Mouse (Mus musculus): ENCODE measurements at regions not wholly inside any gene's neighbourhood (a gene's known extent, or its start where the extent isn't known, plus 50 kb on each side); places are given as distances from the start of the nearest gene placed in this dataset.
A peak's percentile ranks its signal among the peaks of the same experiment; 100 is the strongest.

DNA sequence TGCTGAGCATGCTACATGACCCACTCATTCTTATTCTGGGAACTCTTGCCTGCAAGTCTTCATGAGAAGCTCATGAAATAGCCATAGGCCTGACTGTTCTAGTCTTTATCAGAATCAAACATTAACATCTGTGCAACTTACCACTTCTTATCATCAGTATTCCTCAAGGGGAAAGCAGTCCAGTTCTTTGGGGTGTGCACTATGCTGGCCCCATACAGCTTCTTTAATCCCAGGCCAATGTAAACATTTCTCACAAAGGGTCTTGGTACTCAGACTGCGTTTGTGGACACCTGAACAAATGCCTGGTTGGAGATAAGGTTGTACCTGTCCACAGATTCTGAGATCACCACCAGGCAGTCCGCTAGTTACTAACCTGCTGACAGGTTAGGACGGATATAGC lies 51.3 kb downstream of the 3110018I06Rik start:
- no peak for DNase-seq (ENCODE audit: low read depth, low spot score)

DNA sequence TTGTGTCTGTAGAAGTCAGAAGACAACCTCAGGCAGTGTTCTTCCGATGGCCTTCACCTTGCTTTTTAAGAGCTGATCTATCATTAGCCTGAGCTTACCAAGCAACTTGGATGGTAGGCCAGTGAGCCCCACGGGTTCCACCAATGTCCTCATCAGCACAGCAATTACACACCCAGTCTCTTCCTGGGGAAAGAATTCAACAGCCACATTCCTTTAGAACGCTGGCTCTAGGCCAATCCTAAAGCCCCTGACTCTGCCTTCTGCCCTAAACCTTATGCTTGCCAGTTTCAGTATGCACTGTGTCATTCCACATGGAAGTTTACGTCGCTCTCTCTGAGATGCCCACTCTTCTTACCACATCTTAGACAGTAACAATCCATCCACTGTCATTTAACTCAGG lies 52.8 kb downstream of the 3110018I06Rik start:
- DNase-seq (ENCODE audit: low read depth, low spot score): no peak

DNA sequence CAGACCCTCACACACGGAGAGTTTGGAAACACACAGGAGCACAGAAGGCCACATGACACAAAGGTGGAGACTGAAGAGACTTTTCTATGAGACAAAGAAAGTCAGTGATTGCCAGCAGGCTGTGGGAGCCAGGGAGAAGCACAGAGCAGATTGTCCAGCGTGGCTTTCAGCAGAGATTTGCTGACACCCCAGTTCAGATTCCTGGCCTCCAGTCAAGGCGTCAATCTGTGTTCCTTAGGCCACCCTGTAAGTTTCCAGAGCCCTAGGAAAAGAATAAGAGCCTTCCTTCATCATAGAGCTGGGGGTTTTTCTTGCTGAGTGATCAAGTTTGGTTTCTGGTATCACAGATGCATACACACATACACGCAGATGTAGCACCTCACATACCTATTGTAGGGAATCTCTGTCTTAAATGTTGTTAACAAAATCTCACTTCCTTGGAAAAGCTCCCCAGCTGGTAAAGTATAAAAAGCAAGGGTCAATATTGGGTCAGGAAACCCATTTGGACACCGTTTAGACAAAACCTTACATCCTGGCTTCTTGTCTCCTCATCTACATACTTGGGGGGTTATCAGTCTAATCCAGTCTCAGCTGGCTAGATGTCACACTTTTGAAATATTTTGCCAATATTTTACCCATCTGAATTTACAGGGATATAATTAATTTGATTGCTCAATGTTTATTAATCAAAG lies 58.9 kb downstream of the 3110018I06Rik start:
- DNase-seq (ENCODE audit: low read depth, low spot score): no peak

DNA sequence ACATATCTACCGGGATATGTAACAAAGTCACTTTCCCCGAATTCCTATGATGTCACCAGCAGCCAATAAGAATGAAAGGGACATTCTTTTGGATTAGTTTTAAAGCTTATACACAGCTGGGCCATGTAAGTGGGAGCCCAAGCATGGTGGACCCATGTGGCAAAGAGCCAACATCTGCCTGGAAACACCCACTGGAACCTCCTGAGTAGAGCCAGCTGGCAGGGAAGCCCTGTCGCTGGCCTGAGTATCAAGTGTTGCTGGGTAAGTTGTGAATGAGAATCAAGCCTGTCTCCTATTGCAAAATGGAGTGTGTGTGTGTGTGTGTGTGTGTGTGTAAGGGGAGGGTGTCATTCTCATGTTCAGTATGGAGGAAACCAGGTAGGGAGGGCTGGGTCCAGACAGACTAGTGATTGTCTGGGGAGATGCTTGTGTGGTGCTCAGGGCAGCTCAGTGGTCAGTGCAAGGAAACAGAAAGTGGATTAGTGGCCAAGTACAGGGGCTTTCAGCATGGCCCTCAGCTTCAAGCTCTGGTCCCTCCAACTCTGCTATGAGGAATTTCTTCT lies 59.5 kb downstream of the 3110018I06Rik start:
- no peak for DNase-seq (ENCODE audit: low read depth, low spot score)

DNA sequence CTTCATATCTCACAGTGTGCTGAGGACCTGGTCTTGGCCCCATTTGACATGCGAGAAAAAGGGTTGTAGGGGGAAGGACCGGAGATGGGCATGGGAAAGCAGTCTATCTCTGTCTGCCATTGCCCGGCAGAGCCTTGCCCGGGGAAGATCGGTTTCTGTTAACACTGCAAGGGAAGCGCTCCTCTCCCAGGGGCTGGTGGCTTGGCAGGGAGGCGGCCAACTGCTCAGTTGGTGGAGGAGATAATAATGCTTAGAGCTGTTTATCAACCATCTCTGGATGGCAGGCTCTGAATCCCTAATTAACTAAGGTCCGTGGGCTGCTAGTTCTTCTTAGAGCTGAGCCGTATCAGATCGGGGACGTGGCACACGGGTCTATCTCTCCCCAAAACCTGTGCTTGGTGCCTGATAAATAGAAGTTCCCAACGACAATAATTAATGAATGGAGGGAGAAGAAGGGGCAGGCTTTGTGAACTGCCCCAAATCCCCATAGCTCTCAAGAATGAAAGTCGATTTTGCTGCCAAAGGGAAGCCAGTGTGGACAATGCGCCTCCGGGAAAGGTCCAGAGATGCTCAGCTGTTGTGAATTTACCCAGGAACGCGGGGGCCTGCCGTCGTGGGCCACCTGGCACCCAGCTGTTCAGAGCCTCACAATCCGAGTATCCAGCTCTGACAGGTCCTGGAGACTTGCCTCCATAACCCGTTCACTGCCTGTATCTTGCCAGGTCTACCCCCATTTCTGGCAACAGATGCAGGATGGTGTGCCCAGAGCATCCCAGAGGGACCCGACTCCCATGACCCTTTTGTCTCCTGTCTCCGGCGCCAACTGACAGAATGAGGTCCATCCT lies 61.2 kb downstream of the 3110018I06Rik start:
- no peak for DNase-seq (ENCODE audit: low read depth, low spot score)

DNA sequence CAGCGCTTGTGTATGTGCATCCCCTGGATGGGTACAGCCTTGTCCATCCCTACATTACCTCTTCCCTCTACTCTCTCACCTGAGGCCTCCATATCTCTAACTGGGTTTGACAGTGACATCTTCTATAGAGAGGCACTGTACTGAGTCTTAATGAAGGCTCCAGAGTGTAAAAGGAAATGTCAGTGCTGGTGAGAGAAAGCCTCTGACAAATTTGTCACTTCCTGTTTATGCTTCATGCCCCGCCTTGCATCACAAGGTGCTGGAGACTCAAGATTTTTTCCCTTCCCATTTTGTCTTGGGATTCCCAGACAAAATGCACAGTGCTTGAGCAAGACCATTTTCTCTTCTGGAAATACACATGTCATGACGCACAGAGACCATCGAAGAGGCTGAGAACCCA lies 70.8 kb downstream of the 3110018I06Rik start:
- DNase-seq (ENCODE audit: low read depth, low spot score): no peak

DNA sequence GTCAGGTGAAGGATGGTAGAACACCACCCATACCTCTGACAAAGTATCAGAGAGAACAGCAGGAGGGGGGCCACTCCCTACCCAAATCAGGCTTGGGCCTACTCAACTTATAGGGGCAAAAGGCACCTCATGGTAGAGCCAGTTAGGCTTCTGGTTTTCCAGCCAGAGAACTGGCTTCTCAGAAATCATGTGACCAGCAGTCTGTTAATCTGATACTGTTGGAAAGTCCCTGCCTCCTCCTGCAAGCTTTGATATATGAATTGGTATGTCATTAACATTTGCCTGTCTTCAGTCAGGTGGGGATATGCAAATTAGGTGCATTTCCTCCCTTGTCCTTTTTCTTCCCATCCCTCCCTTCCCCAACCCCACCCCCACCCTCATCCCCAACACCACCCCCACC lies 71.7 kb downstream of the 3110018I06Rik start:
- DNase-seq (ENCODE audit: low read depth, low spot score): peak; percentile 11

DNA sequence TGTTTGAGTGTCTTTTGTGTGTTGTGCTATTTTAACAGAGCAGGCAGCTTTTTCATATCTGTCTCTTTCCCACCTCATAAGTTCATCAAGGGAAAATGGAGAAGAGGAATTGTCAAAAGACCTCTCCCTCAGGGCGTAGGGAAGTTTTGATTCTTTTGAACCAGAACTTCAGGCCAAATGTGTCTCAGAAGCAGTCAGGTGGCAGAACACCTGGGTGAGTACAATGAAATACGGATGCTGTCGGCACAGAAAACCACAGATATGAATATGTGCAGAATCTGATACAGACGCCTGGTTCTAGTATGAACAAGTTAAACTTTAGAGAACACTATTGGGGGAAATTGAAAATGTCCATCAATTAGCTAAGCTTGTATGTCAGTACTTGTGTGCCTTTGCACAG lies 84.2 kb downstream of the 3110018I06Rik start:
- DNase-seq (ENCODE audit: low read depth, low spot score): no peak

DNA sequence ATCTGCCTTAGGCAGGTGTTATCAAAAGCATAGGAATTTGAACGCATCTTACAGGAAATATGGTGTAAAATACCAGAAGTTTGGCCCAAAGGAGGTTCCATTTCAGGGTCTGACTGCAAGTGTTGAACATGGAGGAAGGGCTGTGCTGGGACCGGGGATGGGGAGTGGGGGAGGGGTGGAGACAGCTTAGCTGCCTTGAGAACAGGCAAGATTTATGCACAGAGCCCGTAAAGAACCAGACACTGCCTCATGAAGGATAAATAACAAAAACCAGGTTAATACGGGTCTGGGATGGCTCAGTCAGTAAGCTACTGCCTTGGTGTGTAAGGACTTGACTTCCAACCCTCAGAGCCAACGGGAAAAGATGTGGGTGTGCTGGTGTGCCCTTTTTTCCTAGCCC lies 91.1 kb downstream of the 3110018I06Rik start:
- DNase-seq (ENCODE audit: low read depth, low spot score): no peak

DNA sequence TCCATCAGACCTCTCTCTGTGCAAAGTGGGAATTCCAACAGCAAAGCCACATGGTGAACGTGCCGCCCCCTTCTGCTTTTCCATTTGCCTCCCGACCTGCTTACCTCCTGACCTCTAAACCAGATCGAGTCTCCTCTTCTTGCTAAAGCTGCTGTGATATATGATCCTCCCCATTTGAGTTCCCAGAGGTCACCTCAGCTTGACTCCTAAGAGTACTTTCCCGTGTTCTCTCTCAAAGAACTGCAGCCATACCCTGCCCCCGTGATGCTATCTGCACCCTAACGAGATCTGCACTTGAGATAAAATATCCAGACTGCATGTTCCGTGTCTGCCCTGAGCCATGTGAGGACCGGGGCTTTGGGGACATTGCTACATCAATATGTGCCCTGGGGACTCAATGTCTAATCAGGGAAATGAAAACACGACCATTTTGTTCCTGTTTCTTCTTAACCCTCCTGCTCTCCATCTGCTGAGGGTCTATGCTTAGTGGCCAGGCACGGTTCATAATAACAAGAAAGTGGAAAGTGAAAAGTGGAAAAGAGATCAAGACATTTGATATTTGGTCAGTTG lies 94.8 kb downstream of the 3110018I06Rik start:
- DNase-seq (ENCODE audit: low read depth, low spot score): no peak

DNA sequence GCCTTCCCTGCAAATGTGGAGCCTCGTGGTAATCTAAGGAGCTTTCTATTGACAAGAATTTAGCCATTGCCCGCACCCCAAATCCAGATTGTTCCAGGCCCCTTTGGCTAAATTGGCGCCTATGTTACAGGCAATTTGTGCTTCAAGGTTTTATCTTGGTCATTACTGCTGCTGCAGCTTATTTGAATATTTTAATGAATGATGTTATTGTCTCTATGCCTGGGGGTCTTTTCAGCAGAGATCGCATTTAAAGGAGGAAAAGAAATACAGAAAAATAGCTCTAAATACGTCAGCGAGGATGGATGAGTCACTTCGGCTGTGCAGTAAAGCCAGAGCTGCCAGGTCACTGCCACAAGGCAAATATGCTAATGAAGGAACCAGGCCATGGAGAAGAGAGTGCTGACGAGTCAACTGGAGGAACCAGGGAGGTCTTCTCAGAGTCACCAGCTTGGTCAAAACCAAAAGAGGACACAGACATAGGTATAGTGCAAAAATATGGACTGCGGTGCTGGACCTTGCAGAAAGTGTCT lies 97.3 kb downstream of the 3110018I06Rik start:
- no peak for DNase-seq (ENCODE audit: low read depth, low spot score)

DNA sequence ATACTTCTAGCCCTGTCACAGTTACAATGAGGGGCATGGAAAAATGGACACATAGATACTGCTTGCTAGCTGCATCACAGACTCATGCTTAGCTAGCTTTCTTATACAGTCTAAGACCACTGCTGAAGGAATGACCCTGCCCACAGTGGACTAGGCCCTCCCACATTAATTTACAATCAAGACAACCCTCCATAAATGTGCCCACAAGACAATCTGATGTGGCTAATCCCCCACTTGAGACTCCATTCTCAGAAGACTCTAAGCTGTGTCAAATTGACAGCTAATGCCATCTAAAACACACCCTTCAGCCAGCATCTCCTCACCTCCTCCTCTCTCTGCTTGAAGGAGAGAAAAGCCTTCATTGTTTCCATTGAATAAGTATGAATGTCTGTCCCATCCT lies 107.8 kb downstream of the 3110018I06Rik start:
- DNase-seq (ENCODE audit: low read depth, low spot score): no peak

DNA sequence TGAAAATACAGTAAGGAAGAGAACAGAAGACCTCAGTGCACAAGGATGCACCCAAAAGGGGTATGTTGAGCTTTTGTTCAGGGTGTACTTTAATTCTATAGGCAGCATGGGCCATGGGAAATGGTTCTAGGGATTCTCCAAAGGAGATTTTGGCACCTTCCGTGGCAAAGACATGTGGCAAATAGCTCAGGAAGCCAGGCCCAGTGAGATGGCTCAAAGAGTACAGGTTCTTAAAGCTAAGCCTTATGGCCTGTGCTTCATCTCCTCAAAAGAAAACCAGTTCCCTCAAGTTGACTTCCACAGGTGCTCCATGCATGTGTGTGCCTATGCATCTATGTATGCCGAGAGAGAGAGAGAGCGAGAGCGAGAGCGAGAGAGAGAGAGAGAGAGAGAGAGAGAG lies 112.1 kb downstream of the 3110018I06Rik start:
- DNase-seq (ENCODE audit: low read depth, low spot score): no peak

DNA sequence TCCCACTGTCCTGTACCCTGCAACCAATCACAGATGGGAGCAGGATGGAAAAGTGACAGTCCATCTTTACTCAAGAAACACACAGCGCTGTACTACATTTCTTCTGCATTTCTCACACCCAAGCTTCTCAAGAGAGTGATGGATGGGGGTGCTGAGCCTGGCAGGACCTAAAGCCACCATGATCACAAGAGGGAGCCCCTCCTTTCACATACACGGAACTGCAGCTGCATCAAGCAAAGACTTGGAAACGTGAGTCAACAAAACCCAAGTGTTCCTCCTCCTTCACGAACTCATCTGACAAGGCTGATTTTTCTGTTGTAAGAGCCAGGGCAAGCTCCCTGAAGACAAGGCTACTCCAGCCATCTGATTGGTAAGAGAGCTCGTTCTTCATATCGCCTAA lies 120.5 kb downstream of the 3110018I06Rik start:
- no peak for DNase-seq (ENCODE audit: low read depth, low spot score)

DNA sequence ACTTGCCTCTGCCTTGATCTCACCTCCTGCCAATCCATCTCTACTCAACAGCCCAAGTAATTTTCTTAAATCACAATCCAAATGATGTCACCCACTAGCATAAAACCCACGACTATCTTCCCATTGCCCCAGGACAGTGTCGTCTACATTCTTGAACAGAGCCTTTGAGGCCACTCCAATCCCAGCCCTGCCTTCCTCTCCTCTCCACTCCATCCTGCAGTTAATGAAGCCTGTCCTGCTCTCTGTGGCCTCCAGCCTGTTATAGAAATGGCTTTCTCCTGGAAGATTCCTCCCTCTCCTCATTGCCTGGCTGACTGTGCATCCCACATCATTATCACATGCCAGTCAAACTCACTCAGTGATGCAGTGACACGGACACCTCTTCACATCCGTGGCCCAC lies 121.6 kb downstream of the 3110018I06Rik start:
- no peak for DNase-seq (ENCODE audit: low read depth, low spot score)

DNA sequence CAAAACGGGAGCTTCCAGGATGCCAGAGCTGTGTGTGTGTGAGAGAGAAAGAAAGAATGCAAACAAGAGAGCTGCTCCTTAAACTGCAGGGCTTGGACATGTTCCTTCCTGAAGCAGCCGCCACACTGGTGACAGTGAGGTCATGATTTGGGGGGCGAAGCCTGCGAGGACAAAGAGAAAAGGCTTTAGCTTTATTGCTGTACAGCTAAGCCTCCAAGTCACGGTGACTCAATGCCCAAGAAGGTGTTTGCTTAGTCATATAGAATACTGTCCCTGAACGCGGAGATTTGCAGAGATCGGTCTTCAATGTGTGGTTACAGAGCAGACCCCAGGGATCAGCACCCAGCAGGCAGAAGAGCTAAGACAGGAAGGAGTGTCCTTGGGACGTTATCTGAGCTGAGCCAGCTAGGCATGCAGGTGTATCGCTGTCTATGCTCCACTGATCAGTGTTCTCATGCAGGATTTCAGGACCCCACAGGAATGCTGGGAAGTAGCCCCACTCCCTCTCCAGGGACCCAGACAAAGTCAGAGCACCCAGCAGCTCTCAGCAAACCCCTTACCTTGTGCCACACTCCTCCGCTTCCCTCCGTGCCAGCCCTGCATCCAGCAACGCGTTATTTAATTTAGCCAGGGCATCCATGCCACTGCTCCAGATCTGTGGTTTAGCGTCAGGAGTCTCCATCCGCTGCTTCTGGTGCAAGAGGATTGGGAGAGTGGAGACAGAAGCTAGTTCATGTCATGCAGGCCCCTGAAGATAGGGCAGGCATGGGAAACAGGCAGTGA lies 129.0 kb downstream of the 3110018I06Rik start:
- no peak for DNase-seq (ENCODE audit: low read depth, low spot score)

DNA sequence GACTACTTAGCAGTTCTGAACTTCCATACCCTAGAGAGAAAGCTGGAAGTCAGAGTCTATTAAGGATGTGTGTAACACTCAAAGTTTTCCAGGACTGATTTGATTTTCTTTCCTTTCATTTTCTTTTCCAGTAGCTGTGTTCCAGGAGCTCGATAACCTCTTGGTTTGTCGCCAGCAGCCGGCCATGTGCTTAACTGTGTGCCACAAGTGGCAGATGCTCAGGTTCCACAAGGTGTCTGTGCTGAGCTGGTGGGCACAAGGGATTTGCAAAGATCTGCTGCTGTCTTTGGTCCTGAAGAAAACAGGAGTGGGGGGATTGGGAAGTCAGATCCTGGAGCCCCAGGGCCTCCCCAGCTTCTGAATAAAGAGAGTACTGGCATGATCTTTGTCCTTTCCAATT lies 136.0 kb downstream of the 3110018I06Rik start:
- no peak for DNase-seq (ENCODE audit: low read depth, low spot score)

DNA sequence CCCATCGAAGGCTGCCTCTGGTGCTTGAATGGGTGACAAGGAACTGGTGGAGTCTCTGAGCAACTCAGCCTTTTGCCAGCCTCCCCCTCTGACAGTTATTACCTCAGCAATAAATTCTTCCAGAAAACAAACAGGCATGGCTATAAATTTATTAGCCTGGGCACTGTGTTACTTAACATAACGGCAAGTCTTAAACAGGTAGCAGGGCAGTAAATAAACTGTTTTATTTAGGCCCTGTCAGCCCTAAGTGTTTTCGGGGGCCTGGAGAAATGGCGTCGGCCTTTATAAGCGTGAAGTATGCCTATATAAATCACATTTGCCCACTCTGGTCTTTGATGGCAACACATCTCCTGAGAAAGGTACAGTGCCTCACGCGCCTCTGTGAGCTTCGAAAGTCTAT lies 159.6 kb downstream of the 3110018I06Rik start:
- no peak for DNase-seq (ENCODE audit: low read depth, low spot score)

DNA sequence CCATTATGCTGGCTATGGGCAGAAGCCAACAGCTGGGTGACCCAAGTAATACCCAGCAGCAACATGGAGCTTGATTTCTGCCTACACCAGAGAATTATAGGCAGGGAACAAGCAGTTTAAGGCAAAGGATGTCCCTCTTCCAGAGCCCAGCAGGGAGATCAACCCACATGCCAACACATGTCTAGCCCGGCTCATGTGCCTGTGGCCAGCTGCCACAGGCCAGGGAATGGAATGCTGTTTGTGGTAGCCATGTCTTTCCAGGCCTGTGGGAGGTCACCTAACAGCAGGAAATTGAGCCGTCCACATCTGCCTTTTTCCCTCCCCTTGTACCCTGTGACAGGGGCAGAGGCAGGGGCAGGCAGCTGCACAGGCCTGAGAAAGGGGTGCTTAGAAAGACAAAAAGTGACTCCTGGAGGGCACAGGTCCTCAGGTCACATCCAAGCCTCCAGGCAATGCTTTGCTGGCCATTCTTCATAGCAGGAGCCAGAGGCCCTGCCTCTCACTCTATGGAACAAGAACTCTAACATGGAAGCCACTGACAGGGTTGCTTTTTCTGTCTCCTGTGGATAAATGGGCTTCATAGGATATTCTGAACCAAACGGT lies 163.8 kb downstream of the 3110018I06Rik start:
- no peak for DNase-seq (ENCODE audit: low read depth, low spot score)

DNA sequence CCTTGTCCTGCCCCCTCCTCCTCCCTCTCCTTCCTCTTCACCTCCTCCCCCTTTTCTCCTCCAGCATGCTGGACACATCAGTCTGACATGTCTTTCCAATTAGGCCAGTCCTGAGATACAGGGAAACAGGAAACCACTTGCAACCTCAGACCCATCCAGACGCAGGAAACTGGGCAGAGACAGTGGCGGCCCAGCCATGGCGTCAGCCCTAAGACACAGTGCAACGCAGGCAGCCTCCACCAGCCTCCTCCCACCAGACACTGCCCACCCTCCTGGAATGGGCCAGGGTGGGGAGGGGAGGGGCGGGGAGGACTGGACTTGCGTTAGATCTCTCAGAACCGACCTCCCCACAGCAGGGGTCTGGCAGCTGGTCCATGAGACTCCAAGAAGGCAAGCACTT lies 164.7 kb downstream of the 3110018I06Rik start:
- DNase-seq (ENCODE audit: low read depth, low spot score): peak; percentile 13

DNA sequence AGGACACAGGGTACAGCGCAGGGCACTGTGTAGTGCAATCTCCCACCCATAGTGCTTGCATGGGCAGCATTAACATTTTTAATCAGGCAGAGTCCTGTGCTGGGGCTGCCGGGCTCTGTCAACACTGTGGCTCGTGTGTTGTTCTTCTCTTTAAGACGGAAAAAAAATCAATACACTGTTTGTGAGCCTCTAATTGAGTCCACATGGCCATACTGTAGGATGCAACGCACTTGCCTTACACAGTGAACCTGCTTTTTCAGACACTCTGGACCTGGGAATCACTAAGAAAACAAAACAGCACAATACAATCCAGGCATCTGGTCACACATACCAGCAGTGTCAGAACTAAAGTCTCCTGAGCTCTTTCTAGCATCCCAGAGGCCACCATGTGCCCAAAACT lies 168.4 kb downstream of the 3110018I06Rik start:
- DNase-seq (ENCODE audit: low read depth, low spot score): no peak
